Mouse (Mus musculus): ENCODE data around the gene Sdsl. TPM values are rescaled to one million over a fixed set of nuclear protein-coding genes. Genes with fewer than 3 reads are reported as not detected.
"Not testable (repeated sequence)": the region's sequence is repeated elsewhere in the genome, so short reads cannot be mapped to it uniquely, and the experiment has no call there.

Sdsl gene
- polyA plus RNA-seq, 1 experiment from 2014 or later, result 9.9 TPM

DNA sequence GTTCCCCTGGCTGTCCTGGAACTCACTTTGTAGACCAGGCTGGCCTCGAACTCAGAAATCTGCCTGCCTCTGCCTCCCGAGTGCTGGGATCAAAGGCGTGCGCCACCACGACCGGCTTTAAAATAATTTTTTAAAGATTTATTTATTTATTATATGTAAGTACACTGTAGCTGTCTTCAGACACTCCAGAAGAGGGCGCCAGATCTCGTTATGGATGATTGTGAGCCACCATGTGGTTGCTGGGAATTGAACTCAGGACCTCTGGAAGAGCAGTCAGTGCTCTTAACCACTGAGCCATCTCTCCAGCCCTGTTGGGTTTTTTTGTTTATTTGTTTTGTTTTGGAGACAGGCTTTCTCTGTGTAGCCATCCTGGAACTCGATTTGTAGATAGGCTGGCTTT is 28.0 kb upstream of the Sdsl start:
- H3K4me1 ChIP-seq (replicated peaks; ENCODE audit: control insufficient read depth, insufficient read depth, low read length); H3K9me3 ChIP-seq (ENCODE audit: control insufficient read depth, low read length); DNase-seq (ENCODE audit: low spot score); H3K4me3 ChIP-seq (ENCODE audit: low read depth, low read length); ATAC-seq (replicated peaks; ENCODE audit: low FRiP score, low TSS enrichment, low read depth); H3K9ac ChIP-seq (ENCODE audit: low read length); H3K27me3 ChIP-seq (replicated peaks; ENCODE audit: control insufficient read depth, insufficient read depth, low read length); H3K36me3 ChIP-seq (ENCODE audit: control insufficient read depth, insufficient read depth, low read length); H3K27ac ChIP-seq (ENCODE audit: low read depth); H3K4me2 ChIP-seq (ENCODE audit: low read length): not testable (repeated sequence)
- WGBS, result 87% methylated on average over 9 of the region's 9 CpGs

DNA sequence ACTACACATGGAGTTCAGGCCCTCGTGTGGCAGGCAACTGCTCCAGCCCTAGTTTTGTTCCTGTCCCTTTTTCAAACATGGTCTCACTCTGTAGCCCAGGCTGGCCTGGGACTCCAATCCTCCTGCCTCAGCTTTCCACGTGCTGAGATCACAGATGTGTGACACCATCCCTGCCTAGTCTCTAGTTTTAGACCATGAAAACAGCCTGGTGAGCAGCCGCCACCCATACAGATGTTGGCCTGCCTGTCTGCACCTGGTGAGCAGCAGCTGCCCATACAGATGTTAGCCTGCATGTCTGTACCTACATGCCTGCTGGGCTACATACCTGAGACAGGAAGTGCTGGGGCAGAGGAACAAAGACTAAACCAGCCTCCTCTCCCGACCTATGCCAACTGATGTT is 26.6 kb upstream of the Sdsl start:
- ATAC-seq (replicated peaks; ENCODE audit: low FRiP score, low TSS enrichment, low read depth), result no peak
- H3K9me3 ChIP-seq (ENCODE audit: control insufficient read depth, low read length), result no peaks in the 10 kb centered on the region
- peaks cover 9% of the 10 kb centered on the region; the same call in 1 of the 2 replicates for H3K4me1 ChIP-seq (replicated peaks; ENCODE audit: control insufficient read depth, insufficient read depth, low read length)
- 81% methylated on average over 4 of the region's 4 CpGs for WGBS
- H3K27ac ChIP-seq (ENCODE audit: low read depth), result no peak overlapping the region
- no peak overlapping the region for H3K4me3 ChIP-seq (ENCODE audit: low read depth, low read length)
- peaks cover 4% of the 10 kb centered on the region; the same call in 1 of the 2 replicates for H3K36me3 ChIP-seq (ENCODE audit: control insufficient read depth, insufficient read depth, low read length)
- no peaks in the 10 kb centered on the region for H3K27me3 ChIP-seq (replicated peaks; ENCODE audit: control insufficient read depth, insufficient read depth, low read length)
- no peak overlapping the region for H3K4me2 ChIP-seq (ENCODE audit: low read length)
- no peak for DNase-seq (ENCODE audit: low spot score)
- no peak overlapping the region for H3K9ac ChIP-seq (ENCODE audit: low read length)

DNA sequence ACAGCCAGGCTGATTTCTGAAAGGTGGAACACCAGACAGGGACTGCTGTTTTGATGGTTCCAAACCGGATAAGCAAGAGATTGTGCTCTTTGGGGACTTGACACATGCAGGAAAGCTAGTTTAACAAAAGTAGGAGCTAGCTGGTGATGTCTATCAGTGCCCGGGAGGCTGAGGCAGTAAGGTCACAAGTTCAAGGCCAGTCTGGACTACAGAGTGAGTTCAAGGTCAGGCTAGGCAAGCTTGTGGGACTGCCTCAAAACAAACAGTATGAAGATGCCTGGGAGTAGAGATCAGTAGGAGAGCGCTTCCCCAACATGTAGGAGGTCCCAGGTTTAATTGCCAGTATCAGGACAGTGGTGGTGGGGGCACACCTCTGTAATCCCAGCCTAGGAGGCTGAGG is 24.5 kb upstream of the Sdsl start:
- Histone ChIP-seq H3K9ac (ENCODE audit: low read length) (no peak overlapping the region), H3K27me3 (replicated peaks; ENCODE audit: control insufficient read depth, insufficient read depth, low read length) (no peaks in the 10 kb centered on the region), H3K9me3 (ENCODE audit: control insufficient read depth, low read length) (no peaks in the 10 kb centered on the region), H3K4me1 (replicated peaks; ENCODE audit: control insufficient read depth, insufficient read depth, low read length) (peaks cover under 1% of the 10 kb centered on the region; the same call in 1 of the 2 replicates), H3K4me3 (ENCODE audit: low read depth, low read length) (no peak overlapping the region), H3K36me3 (ENCODE audit: control insufficient read depth, insufficient read depth, low read length) (peaks cover 17% of the 10 kb centered on the region), H3K27ac (ENCODE audit: low read depth) (no peak overlapping the region), H3K4me2 (ENCODE audit: low read length) (no peak overlapping the region)
- WGBS, result 80% methylated on average over 3 of the region's 3 CpGs
- no peak for DNase-seq (ENCODE audit: low spot score)
- ATAC-seq (replicated peaks; ENCODE audit: low FRiP score, low TSS enrichment, low read depth), result no peak

DNA sequence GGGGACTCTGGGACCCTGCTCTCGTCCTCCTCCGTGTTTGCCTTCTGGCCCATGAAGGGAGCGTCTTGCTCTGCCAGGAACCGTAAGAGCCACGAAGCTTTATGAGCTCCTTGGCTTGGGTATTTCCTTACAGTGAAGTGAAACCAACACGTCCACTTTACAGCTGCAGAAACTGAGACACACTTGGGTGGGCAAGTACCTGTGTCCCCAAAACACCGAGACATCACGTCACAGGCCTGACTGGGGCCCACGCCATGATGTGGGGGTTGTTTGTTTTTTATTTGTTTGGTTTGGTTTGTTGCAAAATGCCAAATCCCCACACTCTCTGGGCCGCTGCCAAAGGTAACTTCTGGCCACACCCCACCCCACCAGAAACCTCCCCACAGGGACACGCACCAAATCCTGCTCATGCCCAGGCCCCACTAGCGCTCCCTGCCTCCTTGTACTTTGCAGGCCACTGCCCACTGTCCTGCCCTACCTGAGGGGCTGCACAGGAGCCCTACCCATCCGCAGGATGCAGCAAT is 23.2 kb upstream of the Sdsl start:
- Histone ChIP-seq H3K36me3 (ENCODE audit: control insufficient read depth, insufficient read depth, low read length) (peaks cover 19% of the 10 kb centered on the region), H3K9me3 (ENCODE audit: control insufficient read depth, low read length) (no peaks in the 10 kb centered on the region), H3K4me3 (ENCODE audit: low read depth, low read length) (no peak overlapping the region), H3K4me1 (replicated peaks; ENCODE audit: control insufficient read depth, insufficient read depth, low read length) (no peaks in the 10 kb centered on the region), H3K27me3 (replicated peaks; ENCODE audit: control insufficient read depth, insufficient read depth, low read length) (no peaks in the 10 kb centered on the region), H3K27ac (ENCODE audit: low read depth) (no peak overlapping the region), H3K9ac (ENCODE audit: low read length) (no peak overlapping the region), H3K4me2 (ENCODE audit: low read length) (no peak overlapping the region)
- DNase-seq (ENCODE audit: low spot score), result no peak
- no peak for ATAC-seq (replicated peaks; ENCODE audit: low FRiP score, low TSS enrichment, low read depth)
- WGBS, result 90% methylated on average over 13 of the region's 13 CpGs

DNA sequence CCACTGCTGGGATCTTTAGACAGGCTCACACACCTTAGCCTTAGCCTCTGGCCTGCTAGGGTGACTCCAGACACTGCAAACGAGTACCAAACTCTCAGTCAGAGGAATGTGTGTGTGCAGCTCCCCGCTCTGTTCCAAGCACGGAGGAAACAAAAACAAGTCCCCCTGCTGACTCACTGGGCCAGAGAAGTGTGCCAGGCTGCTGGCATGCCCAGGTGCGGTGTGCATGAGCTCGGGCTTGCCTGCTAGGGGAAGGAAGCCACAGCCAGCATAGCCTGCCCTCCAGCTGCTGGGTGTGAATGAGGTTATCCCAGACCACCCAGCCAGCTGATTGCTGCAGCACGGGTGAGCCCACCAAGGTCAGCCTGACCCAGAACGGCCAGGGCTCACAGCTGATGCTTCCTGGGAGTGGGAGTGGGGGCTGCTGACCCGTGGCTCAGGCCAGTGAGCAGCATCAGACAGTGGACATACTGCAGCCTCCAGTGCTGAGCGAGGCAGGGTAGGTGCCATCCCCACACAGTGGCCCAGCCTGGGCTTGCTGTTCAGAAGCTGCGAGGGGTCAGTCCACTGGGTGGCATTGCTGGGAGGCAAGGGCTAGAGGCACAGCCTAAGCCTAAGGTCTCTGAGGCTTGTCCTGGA is 22.6 kb upstream of the Sdsl start:
- DNase-seq (ENCODE audit: low spot score) (no peak), ATAC-seq (replicated peaks; ENCODE audit: low FRiP score, low TSS enrichment, low read depth) (no peak)
- H3K4me1 ChIP-seq (replicated peaks; ENCODE audit: control insufficient read depth, insufficient read depth, low read length), result no peaks in the 10 kb centered on the region
- H3K27ac ChIP-seq (ENCODE audit: low read depth), result no peak overlapping the region
- H3K4me3 ChIP-seq (ENCODE audit: low read depth, low read length), result no peak overlapping the region
- H3K27me3 ChIP-seq (replicated peaks; ENCODE audit: control insufficient read depth, insufficient read depth, low read length), result no peaks in the 10 kb centered on the region
- H3K9me3 ChIP-seq (ENCODE audit: control insufficient read depth, low read length), result no peaks in the 10 kb centered on the region
- peaks cover 21% of the 10 kb centered on the region for H3K36me3 ChIP-seq (ENCODE audit: control insufficient read depth, insufficient read depth, low read length)
- 74% methylated on average over 10 of the region's 10 CpGs for WGBS
- no peak overlapping the region for H3K9ac ChIP-seq (ENCODE audit: low read length)
- no peak overlapping the region for H3K4me2 ChIP-seq (ENCODE audit: low read length)

DNA sequence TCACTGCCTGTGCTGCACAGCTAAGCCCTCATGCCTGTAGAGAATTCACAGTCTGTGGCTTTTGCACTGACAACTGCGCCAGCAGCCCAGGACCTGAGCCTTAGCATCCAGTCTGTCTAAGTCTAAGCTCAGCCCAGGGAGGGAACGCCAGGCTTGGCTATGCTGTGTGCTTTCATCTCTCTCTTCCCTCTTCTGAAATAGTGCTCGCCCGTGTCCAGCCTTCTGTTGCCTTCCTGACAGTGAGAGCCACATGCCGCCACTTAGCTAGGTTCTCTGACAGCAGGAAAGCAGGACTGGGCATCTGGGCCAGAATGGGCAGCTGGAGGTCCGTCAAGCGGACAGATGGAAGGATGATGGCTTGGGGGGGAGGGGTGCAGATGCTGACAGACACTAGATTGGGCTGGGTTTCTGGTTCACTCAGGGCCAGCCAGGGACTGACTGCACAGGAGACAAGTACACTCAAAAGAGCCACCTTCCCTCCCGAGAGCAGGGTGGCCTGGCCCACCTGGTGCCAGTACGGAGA is 21.3 kb upstream of the Sdsl start:
- Histone ChIP-seq H3K27me3 (replicated peaks; ENCODE audit: control insufficient read depth, insufficient read depth, low read length) (no peaks in the 10 kb centered on the region), H3K27ac (ENCODE audit: low read depth) (no peak overlapping the region), H3K9me3 (ENCODE audit: control insufficient read depth, low read length) (no peaks in the 10 kb centered on the region), H3K4me2 (ENCODE audit: low read length) (no peak overlapping the region), H3K36me3 (ENCODE audit: control insufficient read depth, insufficient read depth, low read length) (peaks cover 21% of the 10 kb centered on the region), H3K9ac (ENCODE audit: low read length) (no peak overlapping the region), H3K4me1 (replicated peaks; ENCODE audit: control insufficient read depth, insufficient read depth, low read length) (no peaks in the 10 kb centered on the region), H3K4me3 (ENCODE audit: low read depth, low read length) (no peak overlapping the region)
- ATAC-seq (replicated peaks; ENCODE audit: low FRiP score, low TSS enrichment, low read depth) (no peak), DNase-seq (ENCODE audit: low spot score) (no peak)
- 87% methylated on average over 9 of the region's 9 CpGs for WGBS

DNA sequence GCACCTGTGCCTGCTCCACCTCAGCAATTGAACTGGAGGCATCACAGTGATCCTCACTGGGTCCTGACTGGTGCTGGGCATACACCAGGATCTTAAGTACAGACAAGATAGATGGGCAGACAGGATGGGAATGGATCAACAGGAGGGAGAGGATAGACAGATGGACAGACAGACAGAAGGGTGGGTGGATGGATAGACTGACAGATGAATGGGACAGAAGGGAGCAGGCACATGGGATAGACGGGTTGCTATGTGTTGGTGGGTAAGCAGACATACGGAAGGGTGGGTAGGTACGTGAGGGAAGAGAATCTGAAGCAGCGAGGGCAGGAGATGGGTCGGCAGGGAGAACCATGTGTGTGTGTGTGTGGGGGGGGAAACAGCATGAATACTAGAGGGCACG is 20.8 kb upstream of the Sdsl start:
- no peak overlapping the region for H3K9ac ChIP-seq (ENCODE audit: low read length)
- H3K36me3 ChIP-seq (ENCODE audit: control insufficient read depth, insufficient read depth, low read length), result peaks cover 21% of the 10 kb centered on the region
- 93% methylated on average over 6 of the region's 6 CpGs for WGBS
- no peak overlapping the region for H3K27ac ChIP-seq (ENCODE audit: low read depth)
- no peak overlapping the region for H3K4me2 ChIP-seq (ENCODE audit: low read length)
- no peaks in the 10 kb centered on the region for H3K9me3 ChIP-seq (ENCODE audit: control insufficient read depth, low read length)
- DNase-seq (ENCODE audit: low spot score) (no peak), ATAC-seq (replicated peaks; ENCODE audit: low FRiP score, low TSS enrichment, low read depth) (no peak)
- no peaks in the 10 kb centered on the region for H3K27me3 ChIP-seq (replicated peaks; ENCODE audit: control insufficient read depth, insufficient read depth, low read length)
- H3K4me1 ChIP-seq (replicated peaks; ENCODE audit: control insufficient read depth, insufficient read depth, low read length), result no peaks in the 10 kb centered on the region
- H3K4me3 ChIP-seq (ENCODE audit: low read depth, low read length), result no peak overlapping the region

DNA sequence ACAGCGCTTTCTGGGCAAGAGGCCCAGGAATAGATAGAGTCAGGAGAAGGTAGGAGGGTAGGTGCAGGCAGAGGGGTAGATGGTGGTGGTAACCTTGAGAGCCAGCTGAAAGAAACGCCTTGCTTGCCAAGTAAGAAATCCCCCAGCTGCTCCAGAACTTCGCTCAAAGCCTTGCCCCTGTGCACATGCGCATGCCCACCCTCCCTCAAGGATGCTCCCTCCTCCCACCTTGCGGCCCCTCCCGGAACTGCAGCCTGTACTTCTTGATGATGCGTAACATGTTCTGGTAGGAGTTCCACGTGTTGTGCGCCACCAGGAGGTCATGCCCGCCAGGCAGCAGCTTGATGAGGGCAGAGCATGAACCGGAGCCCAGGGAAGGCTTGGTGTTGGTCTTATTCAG is 19.8 kb upstream of the Sdsl start:
- Histone ChIP-seq H3K4me1 (replicated peaks; ENCODE audit: control insufficient read depth, insufficient read depth, low read length) (no peaks in the 10 kb centered on the region), H3K9ac (ENCODE audit: low read length) (no peak overlapping the region), H3K4me3 (ENCODE audit: low read depth, low read length) (no peak overlapping the region), H3K9me3 (ENCODE audit: control insufficient read depth, low read length) (no peaks in the 10 kb centered on the region), H3K27me3 (replicated peaks; ENCODE audit: control insufficient read depth, insufficient read depth, low read length) (no peaks in the 10 kb centered on the region), H3K27ac (ENCODE audit: low read depth) (no peak overlapping the region), H3K4me2 (ENCODE audit: low read length) (no peak overlapping the region), H3K36me3 (ENCODE audit: control insufficient read depth, insufficient read depth, low read length) (peaks cover 26% of the 10 kb centered on the region)
- DNase-seq (ENCODE audit: low spot score) (no peak), ATAC-seq (replicated peaks; ENCODE audit: low FRiP score, low TSS enrichment, low read depth) (no peak)
- WGBS, result 76% methylated on average over 11 of the region's 11 CpGs

DNA sequence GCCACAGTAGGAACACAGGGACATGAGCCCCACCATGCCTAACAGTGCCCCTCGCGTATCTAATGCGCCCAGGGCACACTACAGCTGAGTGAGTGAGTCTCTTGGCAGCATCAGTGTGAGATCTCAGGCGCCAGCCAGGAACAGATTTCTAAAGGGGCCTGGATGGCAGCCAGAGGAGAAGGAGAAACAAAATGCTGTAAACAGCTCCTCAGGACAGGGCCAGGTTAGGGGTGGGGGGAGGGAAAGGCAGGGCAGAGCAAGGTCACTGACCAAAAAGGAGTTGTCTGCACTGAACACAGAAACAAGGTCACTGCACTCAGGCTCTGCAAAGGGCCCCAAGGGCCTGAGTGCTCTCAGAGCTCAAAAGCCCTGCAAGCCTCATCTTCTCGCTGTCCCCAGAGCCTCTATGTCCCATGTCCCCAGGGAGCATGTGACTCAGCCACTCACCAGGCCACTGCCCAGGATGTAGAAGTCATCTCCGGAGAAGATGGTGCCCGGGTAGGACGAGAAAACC is 18.1 kb upstream of the Sdsl start:
- DNase-seq (ENCODE audit: low spot score) (no peak), ATAC-seq (replicated peaks; ENCODE audit: low FRiP score, low TSS enrichment, low read depth) (no peak)
- Histone ChIP-seq H3K27me3 (replicated peaks; ENCODE audit: control insufficient read depth, insufficient read depth, low read length) (no peaks in the 10 kb centered on the region), H3K4me3 (ENCODE audit: low read depth, low read length) (no peak overlapping the region), H3K27ac (ENCODE audit: low read depth) (no peak overlapping the region), H3K4me1 (replicated peaks; ENCODE audit: control insufficient read depth, insufficient read depth, low read length) (no peaks in the 10 kb centered on the region), H3K9me3 (ENCODE audit: control insufficient read depth, low read length) (no peaks in the 10 kb centered on the region), H3K4me2 (ENCODE audit: low read length) (no peak overlapping the region), H3K36me3 (ENCODE audit: control insufficient read depth, insufficient read depth, low read length) (peaks cover 41% of the 10 kb centered on the region), H3K9ac (ENCODE audit: low read length) (no peak overlapping the region)
- 79% methylated on average over 8 of the region's 8 CpGs for WGBS

Measured in intestine, embryonic 14.5 days (tissue).